Mouse (Mus musculus) layer of hippocampus, adult 9-10 months (tissue): ENCODE results near the gene Usp36.

ENCODE experiments used
- DNase-seq: peaks from one replicate; pipeline ENCODE4 v3.0.0; 2022; ENCODE audit warnings: low spot score

The Usp36 gene

DNA sequence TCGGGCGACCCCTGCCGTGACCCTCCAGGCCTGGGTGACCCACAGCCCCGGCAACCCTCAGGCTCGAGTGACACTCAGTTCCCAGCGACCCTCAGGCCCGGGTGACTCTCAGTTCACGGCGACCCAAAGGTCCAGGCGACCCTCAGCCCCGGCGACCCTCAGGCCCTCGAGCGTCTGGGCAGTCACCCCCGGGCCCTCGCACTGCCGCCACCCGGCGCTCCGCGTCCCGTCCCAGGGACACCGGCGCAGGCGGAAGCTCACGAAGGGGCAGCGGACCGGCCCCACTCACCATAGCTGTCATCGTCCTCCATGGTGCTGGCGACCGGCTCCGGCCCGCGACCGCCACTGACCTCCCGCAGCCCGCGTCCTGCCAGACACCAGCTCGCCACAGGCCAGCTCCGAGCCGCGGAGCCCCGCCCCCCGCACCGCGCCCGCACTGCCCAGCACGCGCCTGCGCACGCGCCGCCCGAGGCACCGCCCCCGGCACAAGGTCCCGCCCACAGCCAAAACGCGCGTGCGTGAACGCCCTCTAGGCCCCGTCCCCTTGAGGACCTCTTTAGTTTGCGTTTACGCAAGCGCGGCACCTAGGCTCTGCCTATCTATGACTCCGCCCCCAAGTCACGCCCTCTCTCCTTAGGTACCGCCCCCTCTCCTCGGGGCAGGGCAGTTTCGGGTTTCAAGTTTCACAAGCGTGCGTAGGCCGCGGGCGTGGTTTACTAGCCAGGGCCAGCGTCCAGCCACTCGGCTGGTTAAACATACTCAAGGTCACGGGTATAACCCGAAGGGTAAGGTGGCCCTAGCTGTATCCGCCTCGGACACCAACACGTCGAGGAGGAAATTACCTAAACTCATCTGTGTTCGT lies 41.7 kb downstream of the Usp36 start, which contains the start of gene Cyth1:
Gene Cyth1 (minus strand): TSS at position 443 of the 862 bp plus-strand sequence.
- peak; percentile 96 for DNase-seq

DNA sequence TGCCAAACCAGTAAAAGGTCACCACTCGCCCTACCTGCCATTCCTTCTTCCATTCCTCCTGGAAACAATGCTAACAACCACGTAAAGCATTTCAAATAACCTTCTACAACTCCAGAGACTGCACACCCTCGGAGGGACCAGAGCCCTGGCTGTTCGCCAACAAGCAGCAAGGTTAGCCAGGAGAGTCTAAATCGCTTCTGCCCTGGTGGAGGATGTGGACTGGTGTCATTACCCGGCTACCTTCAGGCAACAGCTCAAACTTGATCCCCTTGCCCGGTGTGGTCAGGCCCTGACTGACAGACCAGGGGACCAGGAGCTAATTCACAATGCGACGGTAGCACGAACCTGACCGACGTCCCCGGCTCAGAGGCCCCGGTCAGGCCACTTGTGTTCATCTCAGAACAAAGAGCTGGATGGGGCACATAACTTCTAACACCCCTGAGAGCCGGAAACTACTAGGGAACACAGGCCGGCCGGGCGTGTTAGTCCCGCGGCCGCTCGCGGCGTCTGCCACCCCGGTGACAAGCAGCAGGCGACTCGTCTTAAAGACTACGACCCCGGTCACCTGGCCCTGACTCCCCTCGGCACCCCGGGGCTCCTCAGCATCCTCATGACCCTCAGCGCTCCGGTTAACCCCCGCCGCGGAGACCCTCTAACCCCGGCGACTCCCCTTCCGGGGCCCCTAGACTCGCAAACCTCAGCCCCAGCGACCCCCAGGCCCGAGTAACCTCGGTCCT lies 42.5 kb downstream of the Usp36 start:
- DNase-seq: no peak

DNA sequence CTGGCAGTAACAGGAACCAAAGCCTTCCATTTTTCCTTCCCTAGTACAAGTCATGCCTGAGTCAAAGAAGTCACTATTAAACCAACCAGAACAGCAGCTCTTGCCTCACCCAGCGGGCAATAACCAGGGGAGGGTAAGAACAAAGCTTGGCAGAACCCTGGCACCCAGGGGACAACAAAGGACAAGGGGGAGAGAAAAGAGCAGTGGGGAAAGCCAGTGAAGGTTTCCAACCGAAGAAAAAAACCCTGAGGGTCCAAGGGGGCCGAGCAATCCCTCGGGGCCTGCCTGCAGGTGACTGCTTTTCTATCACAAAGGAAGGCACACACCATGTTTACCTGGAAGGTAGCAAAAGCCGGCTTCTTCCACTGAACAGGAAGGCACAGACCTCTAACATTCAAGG lies 43.3 kb downstream of the Usp36 start:
- DNase-seq: no peak

DNA sequence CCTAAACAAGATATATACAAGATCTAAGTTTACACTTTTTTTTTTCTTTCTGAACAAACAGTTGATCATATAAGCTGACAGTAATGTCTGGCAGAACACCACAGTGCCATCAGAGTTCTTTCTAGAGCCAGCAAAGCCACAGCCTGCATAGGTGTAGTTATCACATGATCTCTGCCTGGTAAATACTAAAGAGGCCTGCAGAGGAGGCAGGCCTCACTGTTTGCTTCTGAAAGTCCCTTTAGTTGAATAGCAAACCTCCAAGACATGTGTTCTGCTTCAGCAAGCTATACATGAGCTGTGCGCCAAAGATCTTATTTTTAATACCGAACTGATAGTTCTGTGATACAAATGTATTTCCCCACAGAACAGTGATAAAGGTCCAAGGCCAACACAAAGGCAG lies 44.9 kb downstream of the Usp36 start:
- no peak for DNase-seq

DNA sequence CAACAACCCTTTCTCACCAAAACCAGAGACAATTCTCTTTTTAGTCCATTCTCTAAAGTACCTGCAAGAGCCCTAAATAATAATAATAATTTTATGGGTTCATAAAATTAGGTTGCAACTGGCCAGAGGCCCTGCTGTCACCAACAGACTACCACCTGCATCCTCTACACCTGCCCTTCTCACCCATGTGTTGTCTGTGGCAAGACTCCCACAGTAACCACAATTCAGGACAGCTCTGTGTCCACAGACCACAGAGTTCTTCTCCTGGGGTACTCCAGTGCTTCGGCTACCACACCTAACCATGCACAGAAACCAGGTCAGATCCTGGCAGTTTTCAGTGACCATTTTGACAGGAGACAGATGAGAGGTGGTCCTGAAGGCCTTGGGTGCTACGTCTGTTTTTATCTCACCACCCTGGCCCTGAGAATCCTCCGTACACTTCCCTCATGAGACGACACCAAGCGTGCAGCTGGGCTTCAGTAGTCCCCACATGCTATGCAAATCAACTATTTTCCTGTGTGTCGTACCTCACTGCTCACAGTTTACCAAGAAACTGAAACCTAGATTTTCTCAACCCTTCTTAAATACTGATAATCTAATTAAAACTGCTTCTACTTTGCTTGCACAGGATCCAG lies 46.3 kb downstream of the Usp36 start:
- no peak for DNase-seq

DNA sequence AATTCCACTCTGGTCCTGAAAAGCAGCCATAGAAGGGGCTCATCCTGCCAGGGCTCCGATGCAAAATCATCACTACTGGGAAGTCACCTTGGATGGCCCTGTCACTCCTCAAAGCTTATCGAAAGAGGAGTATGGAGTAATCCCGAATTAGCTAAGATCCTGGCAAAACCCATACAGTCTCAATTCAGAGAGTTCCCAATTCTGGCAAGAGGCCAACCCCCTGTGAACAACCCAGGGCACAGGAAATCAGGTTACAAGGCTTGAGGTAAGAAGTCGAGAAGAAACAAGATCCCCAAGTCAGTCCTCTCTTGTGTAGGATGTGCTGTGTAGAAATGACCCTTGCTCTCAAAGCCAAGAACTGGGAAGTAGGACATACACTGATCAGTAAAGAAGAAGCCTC lies 47.5 kb downstream of the Usp36 start:
- DNase-seq: no peak

DNA sequence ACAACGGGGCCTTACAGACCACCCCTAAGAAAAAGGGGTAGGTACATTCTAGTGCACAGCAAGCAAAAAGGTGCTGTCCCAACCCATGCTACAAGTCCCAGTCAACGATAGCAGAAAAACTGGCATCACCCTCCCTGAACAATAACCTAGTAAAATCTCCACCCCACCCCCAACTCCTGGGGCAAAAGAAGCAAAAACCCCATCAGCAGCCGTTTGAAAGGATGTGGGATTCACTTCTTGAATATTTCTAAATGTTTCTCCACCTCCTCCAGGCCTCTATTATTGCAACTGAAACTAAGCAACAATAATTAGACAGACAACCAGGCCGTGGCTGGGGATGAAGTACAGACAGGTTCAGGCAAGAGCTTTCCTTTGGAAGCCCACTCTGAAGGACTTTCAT lies 49.7 kb downstream of the Usp36 start:
- DNase-seq: no peak

DNA sequence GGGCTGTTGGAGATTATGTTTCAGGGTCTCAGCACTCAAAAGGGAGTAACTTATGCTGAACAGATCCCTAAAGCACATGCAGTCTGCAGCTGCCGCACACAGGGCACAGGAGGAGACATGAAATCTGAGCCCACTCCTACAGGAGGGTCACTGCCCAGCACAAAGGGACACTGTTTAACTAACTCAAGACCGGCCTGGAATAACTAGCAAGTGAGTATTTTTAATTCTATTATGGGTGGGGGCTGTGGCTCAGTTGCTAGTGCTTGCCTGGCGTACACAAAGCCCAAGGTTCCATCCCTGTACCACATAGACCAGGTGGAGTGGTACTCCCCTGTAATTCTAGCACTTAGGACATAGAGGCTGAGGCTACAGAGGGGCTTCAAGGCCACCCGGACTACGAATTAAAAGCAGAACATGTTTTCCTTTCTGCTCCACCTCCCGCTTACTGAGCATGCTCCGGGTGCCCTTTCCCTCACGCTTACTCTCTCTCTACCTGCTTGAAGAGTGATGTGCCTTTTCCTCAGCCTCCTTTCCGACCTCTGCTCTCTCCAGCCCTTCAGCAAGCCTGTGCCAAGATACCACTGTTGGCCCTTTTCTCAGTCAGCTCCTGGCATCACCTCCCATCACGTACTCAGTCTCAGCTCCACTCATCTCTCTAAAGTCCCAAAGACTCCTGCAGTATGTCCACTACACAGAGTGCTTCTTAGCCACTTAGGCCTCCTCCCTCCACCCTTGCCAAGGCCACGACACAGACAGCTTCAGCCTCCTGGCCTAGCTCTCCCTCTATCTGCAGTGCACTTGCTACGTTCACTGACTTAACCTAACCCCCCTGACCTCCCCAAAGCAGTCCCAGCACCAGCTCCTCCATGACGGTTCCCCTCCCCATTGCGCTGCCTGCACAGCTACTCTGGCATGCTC lies 50.5 kb downstream of the Usp36 start:
- DNase-seq: no peak

DNA sequence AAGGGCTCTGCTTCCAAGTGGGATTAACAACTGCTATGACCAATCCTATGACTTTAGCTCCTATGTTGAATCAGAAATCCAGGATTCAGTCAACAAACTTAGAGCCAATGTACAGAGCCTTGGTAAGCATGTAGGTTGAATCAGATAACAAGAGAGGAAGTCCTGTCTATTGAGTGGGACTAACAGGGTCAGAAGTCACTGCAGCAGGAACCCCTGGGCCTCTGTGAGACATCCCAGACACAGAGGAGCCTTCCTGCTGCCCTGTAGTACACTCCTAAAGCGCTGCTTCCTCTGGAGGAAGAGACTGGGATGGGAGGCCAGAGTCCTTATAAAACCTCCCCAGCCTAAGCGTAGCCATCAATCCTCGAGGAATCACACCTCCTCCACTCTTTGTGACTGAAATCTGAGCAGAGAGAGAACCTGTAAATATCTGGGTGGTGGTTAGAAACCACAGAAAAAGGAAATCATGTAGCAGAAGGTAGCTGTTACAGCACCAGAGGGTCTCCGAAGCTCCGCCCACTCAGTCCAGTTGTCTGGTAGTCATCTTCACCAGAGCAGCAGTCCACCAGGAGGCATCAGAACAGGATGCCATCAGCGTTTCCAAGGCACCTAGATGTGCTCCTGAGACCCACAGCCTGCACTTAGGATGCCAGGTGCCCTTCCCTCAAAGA lies 53.4 kb downstream of the Usp36 start:
- no peak for DNase-seq

DNA sequence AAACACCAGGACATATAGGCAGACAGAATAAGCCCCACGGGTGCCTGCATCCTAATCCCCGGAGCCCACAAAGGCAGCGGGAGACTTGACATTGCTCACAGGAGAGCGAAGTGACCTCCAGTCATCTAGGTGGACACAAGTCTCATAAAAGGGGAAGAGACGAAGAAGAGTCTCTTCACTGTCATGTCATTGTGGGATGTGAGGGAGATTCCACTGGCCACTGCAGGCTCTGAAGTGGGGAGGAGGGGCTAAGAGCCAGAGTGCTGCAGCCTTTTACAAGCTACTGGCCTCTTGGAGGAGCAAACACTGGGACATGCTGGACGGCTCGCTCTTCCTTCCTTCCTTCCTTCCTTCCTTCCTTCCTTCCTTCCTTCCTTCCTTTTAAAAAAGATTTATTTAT lies 55.1 kb downstream of the Usp36 start:
- no peak for DNase-seq

DNA sequence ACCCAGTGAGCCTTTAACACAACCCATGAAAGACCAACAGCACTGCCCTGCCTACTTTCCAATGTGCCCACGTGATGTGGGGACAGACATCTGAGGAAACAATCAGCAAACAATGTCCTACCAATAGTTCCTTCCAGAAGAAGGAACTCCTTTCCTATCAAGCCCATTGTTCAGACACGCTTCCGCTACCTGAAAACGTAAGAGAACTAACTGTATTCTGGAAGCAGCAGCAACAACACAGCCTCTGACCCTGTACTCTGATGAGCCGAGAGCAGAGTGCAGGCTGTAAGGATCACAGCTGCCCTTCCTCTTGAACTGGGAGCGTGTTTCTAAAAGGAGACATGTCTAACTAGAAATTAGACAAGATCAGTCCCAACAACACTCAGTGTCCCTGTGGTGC lies 55.5 kb downstream of the Usp36 start:
- no peak for DNase-seq

DNA sequence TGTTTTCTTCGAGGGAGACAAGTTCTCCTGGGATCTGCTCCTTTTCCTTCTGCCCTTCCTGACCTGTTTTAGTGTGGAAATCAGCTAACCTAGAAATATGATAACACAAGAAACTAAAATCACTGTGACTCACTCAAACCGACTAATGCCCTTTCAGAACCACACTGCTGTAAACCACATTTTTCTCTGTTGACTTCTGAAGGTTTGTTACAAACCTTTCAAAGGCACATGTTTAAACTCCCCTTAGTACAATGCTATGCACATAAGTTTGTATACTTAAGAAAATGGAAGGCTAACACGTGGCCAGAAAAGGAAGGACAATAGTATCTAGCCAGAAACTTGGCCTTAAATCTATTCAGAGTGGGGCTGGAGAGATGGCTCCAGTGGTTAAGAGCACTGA lies 56.1 kb downstream of the Usp36 start:
- no peak for DNase-seq

DNA sequence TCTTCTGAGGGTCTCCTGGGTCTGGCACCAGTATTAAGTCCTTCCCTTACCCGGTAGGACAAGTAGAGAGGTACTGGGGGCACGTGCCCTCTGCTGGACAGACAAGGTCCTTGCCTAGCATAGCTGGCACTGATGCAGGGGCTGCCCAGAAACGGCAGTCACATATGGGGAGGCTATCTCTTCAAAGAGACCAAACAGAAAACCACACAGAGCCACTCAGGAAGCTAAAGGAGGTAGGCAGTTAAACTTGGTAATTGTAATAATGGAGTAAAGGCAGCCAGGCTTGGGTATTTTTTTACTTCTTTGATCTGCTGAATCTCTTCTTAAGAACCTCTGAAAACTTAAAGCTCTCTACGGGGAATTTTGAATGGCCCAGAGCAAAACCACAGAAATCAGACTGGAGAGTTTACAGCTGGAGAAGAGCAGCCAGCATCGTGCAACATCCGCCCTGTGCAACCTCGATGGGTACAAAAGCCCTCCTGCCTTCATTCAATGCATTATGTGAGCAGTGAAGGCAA lies 57.7 kb downstream of the Usp36 start:
- no peak for DNase-seq

DNA sequence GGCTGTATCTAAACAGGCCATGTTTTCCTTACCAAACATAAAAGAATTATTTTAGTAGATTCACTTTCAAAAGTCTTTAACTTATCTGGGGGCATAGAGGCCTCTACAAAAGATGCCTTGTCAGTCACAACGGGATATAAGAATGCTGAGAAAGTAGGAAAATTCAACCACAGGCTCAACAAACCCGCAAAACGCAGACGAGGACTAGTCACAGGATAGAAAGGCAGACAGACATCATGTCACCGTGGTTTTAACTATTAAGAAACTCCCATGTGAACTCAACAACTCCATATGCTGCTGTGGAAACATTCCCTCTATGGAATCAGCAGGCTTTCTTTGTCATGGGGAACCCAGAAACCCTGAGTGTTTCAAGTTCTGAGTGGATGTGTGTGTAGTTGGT lies 60.1 kb downstream of the Usp36 start:
- no peak for DNase-seq

DNA sequence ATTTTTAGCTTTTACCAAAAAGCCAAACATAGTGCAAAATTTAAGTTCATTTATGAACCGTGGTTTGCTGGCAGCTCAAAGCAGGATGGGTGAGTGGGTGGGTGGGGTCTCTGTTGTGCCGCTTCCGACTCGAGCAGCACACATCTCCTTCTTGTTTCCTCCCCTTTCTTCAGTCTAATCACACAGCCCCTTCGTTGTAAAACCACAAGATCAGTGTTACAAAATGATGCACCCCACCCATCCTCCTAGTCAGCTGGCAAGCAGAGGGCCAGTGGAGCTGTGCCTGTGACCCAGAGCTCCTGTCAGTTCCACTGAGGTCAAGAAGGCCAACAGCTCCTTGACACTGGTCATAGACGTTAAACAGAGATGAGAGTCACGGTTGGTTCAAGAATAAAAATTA lies 62.4 kb downstream of the Usp36 start:
- DNase-seq: no peak

DNA sequence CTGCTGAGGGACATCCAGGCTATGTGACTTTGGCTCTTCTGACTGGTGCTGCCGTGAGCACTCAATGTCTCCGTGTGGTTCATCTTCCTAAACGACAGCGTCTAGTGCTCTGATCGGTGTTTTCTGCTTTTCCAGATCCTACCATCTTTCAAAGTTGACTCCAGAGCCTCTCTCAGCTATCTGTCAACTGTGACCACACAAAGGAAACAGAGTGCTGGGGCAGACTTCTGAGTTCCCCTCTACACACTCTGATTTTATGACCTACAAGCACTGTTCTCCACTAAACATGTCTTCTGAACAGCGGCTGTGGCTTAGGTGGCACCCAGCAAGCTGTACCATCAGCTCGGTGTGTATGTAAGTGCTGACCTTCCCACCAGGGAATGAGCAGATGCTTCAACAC lies 63.2 kb downstream of the Usp36 start:
- no peak for DNase-seq

DNA sequence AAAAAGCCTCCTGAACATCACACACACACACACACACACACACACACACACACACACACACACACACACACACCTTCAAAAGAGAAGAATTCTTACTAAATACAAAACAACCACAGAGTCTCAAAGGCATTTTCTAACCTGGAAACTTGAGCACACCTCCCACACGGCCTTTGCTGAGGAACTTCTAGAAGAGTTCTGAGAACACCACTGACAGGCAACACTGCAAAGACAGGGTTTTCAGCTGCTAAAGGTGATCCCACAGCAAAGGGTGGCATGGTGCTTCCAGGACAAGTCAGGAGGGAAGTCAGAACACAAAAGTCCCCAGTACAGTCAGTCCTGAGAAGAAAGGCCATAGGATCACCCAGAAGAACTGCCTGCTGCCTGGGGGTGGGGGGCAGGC lies 64.2 kb downstream of the Usp36 start:
- no peak for DNase-seq

DNA sequence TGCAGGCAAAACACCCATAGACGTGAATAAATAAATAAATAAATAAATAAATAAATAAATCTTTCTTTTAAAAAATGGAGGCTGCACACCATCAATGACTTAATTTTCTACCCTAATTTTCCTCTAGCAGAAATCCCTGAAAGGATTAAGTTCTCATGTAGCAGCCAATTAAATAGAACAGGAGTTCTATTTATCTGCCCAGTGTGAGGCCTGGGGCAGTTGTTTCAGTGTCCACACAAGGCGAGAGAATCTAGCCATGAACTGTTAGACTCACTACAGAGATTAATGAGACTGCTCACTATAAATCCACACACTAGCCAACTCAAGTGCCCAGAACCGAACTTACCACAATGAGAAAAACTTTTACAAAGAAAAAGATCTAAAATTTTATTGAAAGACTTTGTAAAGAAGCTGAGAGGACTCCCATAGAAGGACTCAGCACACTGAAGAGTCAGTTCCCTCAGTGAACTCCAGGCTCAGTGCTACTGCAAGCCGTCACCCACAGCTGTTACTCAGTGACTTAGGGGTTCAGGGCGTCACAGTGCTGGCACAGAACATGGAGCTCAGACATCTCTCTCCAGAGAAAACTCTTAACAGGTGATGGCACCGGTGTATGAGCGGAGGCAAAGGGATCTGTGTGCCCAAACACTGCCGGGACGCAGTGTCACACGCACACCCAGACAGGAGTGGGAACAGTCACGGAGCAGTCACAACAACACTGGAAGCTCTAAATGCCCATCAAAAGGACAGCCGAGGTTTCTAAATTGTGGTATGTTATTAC lies 64.8 kb downstream of the Usp36 start:
- DNase-seq: no peak

DNA sequence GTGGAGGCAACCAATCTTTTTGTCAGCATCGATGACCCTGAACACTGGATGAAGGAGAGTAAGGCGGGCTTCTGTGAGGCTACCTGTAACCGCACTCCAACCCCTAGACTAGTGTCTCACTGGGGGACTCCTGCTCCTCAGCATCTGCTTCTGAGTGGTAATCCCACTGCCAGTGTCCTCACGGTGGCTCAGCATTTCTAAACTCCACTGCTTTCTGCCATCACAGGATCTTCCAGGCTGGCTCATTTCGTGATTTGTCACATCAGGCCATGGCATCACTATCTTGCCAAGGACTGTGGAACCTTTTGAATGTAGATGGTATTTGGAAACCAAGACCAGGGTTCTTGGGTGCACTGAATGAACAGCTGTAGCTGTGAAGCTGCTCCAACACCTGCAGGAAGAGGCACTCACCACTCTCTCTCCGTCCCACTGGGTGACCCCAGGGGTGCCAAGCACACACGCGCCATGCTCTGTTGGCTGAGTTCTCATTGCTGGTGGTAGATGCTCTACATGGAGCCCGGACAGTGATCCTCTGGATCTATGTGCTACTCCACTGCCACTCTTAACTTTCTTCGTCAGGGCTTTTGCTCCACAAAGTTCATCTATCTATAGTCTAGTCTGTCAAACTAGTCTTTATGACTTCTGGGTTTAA lies 66.5 kb downstream of the Usp36 start:
- DNase-seq: no peak

DNA sequence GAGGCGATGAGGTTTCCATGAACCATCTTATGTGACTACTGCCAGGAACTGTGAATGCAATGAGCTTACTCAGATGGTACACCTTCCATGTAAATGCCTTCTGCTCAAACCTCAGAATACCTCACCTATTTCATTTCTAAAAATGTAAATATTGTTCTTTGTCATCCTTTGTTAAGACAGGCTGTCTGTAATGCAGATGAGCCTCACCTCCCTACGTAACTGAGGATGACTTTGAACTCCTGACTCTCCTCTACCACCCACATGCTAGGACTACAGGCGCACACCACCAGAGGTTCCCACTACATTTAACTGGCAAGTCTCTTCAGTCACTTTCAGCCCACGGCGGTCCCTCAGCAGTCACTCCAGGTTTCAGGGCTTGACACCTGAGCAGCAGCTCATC lies 67.1 kb downstream of the Usp36 start:
- DNase-seq: no peak
